In genomic region chr7:141803206-141803605, GRCm38 (mm10) we compare ENCODE assay signal across 9 mouse cellular contexts.
"Had no signal": no experiment of that assay in that cellular context is flagged by ENCODE, and none has a peak within 500 bp of the region (broad histone marks: within the 10 kb centered on the region; RNA-seq: fewer than 3 reads in every experiment).

No protein-coding gene starts in this region.

- DNase-seq: retina, postnatal 1 day; right cerebral cortex, postnatal 25 days; right cerebral cortex, postnatal 4 days; spleen, adult 18-20 months; thymus, adult 18-20 months; thymus, adult 2 months; thymus, postnatal 14 days; thymus, postnatal 25 days; thymus, postnatal 4 days had no signal
